Mouse (Mus musculus): ENCODE results near the gene Mnat1. TPM values are rescaled to one million over a fixed set of nuclear protein-coding genes. Genes with fewer than 3 reads are reported as not detected.
"Not testable (repeated sequence)": the region's sequence is repeated elsewhere in the genome, so short reads cannot be mapped to it uniquely, and the experiment has no call there.

The Mnat1 gene
- polyA plus RNA-seq, 2 experiments: 6.7 to 12.4 TPM

DNA sequence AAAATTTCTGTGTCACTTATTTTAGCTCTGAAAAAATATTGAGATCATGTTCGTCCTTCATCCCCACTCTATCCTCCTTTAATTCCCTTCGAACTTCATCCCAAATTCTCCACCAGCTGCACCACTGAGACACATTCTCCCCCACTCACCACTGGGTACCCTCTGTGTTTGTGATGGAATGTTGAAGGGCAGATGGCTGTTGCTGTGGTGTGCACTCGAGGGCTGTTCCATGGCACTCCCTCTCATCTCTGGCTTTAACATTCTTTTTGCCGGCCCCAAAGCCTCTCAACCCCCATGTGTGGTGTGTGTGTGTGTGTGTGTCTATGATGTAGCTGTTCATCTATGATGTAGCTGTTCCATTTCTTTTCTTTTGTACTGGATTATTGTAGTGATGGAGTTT lies 1.7 kb downstream of the Mnat1 start:
- H3K4me3 ChIP-seq (ENCODE audit: insufficient read depth in 1 of 2, low read depth in 2 of 2, low read length in 2 of 2): no peak overlapping the region
- WGBS (ENCODE audit: insufficient replicate concordance): 75% methylated on average over 4 of the region's 4 CpGs
- H3K36me3 ChIP-seq (replicated peaks; ENCODE audit: control insufficient read depth, insufficient read depth, low read depth): no peaks in the 10 kb centered on the region
- 0 out of 2 replicates have a peak, but pooled peaks cover under 1% of the 10 kb centered on the region for H3K27me3 ChIP-seq (ENCODE audit: control insufficient read depth, insufficient read depth, low read length)
- no peak overlapping the region for H3K4me2 ChIP-seq (ENCODE audit: low read depth)
- TF ChIP-seq CTCF (IDR thresholded peaks at IDR 0.05; ENCODE audit: low read depth) (no peak), EP300 (IDR thresholded peaks at IDR 0.05; ENCODE audit: low read depth) (no peak)
- H3K27ac ChIP-seq: no peak overlapping the region
- H3K4me1 ChIP-seq (replicated peaks; ENCODE audit: control insufficient read depth in 2 of 2, insufficient read depth in 2 of 2, low read length in 1 of 2): peaks cover 3 to 4% of the 10 kb centered on the region in 2 experiments
- no peak for DNase-seq (ENCODE audit: low read depth in 3 of 3, low spot score in 3 of 3)
- H3K9me3 ChIP-seq (ENCODE audit: control insufficient read depth, low read length): no peaks in the 10 kb centered on the region
- no peak overlapping the region for H3K9ac ChIP-seq (replicated peaks)
- ATAC-seq (ENCODE audit: insufficient read depth): no peak

DNA sequence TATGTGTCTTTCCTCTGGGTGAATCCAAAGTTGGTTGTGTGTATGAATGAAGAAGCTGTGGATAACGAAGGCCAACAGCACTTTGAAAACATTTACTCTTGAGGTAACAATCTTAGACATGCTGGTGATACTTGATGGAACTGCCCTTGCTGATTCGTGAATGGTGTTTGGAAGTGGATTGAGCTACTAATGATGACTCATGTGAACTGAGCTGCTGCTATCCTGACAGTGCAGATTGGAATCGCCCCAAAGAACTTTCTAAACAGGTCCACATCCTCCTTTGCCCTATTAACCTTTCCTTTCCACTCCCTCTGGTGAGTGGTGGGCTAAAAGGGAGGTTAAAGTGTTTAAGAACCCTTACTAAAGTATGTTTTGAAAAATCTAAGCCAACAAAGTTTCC lies 17.2 kb downstream of the Mnat1 start:
- 72% methylated on average over 3 of the region's 3 CpGs for WGBS (ENCODE audit: insufficient replicate concordance)

DNA sequence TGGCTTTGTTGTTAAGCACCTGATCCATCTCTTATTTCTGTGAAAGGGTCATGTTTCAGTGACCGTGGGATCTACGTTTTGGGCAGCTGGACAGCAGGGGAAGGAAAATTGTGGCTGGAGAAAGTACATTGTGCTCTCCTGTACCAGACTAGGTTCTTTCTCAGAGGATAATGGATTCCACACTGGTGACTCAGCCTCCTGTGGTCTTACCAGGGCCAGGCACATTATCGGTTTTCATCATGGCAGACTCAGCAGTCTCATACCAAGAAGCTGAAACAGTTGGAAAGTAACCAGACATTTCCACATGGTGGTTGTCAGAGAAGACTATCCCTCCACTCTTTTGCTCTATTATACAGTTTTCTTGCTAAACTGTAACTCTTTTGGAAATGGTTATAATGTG lies 23.7 kb downstream of the Mnat1 start:
- TF ChIP-seq CTCF (IDR thresholded peaks at IDR 0.05; ENCODE audit: low read depth) (no peak), EP300 (IDR thresholded peaks at IDR 0.05; ENCODE audit: low read depth) (no peak)
- Histone ChIP-seq H3K27me3 (ENCODE audit: control insufficient read depth, insufficient read depth, low read length) (no peaks in the 10 kb centered on the region), H3K4me3 (ENCODE audit: insufficient read depth in 1 of 2, low read depth in 2 of 2, low read length in 2 of 2) (no peak overlapping the region), H3K4me2 (ENCODE audit: low read depth) (no peak overlapping the region), H3K9me3 (ENCODE audit: control insufficient read depth, low read length) (no peaks in the 10 kb centered on the region), H3K4me1 (replicated peaks; ENCODE audit: control insufficient read depth in 2 of 2, insufficient read depth in 2 of 2, low read length in 1 of 2) (peaks cover 0 to 1% of the 10 kb centered on the region in 2 experiments; a peak in 1 of 4 replicates), H3K27ac (no peak overlapping the region), H3K36me3 (replicated peaks; ENCODE audit: control insufficient read depth, insufficient read depth, low read depth) (no peaks in the 10 kb centered on the region), H3K9ac (replicated peaks) (no peak overlapping the region)
- DNase-seq (ENCODE audit: low read depth in 3 of 3, low spot score in 3 of 3) (no peak), ATAC-seq (ENCODE audit: insufficient read depth) (no peak)
- 58% methylated on average over 3 of the region's 3 CpGs for WGBS (ENCODE audit: insufficient replicate concordance)

More for the DNA sequence above, 17.2 kb downstream of the Mnat1 start:
- H3K4me1 ChIP-seq (replicated peaks; ENCODE audit: control insufficient read depth in 2 of 2, insufficient read depth in 2 of 2, low read length in 1 of 2): no peaks in the 10 kb centered on the region
- TF ChIP-seq CTCF (IDR thresholded peaks at IDR 0.05; ENCODE audit: low read depth) (no peak), EP300 (IDR thresholded peaks at IDR 0.05; ENCODE audit: low read depth) (no peak)
- peak; percentile 60; the same call in 1 of the 2 replicates for ATAC-seq (ENCODE audit: insufficient read depth)
- H3K27ac ChIP-seq: no peak overlapping the region
- no peak overlapping the region for H3K4me2 ChIP-seq (ENCODE audit: low read depth)
- H3K36me3 ChIP-seq (replicated peaks; ENCODE audit: control insufficient read depth, insufficient read depth, low read depth): no peaks in the 10 kb centered on the region
- no peak overlapping the region for H3K9ac ChIP-seq (replicated peaks)
- no peaks in the 10 kb centered on the region for H3K27me3 ChIP-seq (ENCODE audit: control insufficient read depth, insufficient read depth, low read length)
- H3K4me3 ChIP-seq (ENCODE audit: insufficient read depth in 1 of 2, low read depth in 2 of 2, low read length in 2 of 2): no peak overlapping the region
- H3K9me3 ChIP-seq (ENCODE audit: control insufficient read depth, low read length): no peaks in the 10 kb centered on the region
- no peak for DNase-seq (ENCODE audit: low read depth in 3 of 3, low spot score in 3 of 3)

DNA sequence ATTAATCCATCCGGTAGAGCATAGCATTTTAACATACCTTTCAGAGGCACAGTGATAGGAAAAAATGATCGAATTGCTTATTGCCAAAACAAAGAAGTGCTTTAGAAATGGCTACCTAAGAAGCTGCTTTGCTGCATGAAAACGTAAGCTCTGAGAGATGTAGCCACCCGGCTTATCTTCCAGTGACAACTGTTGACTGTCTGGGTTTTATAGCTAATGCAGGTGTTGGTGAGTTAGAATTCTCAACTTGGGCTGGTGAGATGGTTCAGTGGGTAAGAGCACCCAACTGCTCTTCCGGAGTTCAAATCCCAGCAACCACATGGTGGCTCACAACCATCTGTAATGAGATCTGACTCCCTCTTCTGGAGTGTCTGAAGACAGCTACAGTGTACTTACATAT lies 27.5 kb downstream of the Mnat1 start:
- H3K27me3 ChIP-seq (ENCODE audit: control insufficient read depth, insufficient read depth, low read length); H3K4me1 ChIP-seq (replicated peaks; ENCODE audit: control insufficient read depth in 2 of 2, insufficient read depth in 2 of 2, low read length in 1 of 2); H3K9ac ChIP-seq (replicated peaks); ATAC-seq (ENCODE audit: insufficient read depth); H3K4me3 ChIP-seq (ENCODE audit: insufficient read depth in 1 of 2, low read depth in 2 of 2, low read length in 2 of 2); H3K9me3 ChIP-seq (ENCODE audit: control insufficient read depth, low read length); H3K36me3 ChIP-seq (replicated peaks; ENCODE audit: control insufficient read depth, insufficient read depth, low read depth); H3K4me2 ChIP-seq (ENCODE audit: low read depth); H3K27ac ChIP-seq: not testable (repeated sequence)
- peak in 2 of 3 experiments; percentile 4 for DNase-seq (ENCODE audit: low read depth in 3 of 3, low spot score in 3 of 3)
- WGBS (ENCODE audit: insufficient replicate concordance): 53% methylated on average over 5 of the region's 5 CpGs

DNA sequence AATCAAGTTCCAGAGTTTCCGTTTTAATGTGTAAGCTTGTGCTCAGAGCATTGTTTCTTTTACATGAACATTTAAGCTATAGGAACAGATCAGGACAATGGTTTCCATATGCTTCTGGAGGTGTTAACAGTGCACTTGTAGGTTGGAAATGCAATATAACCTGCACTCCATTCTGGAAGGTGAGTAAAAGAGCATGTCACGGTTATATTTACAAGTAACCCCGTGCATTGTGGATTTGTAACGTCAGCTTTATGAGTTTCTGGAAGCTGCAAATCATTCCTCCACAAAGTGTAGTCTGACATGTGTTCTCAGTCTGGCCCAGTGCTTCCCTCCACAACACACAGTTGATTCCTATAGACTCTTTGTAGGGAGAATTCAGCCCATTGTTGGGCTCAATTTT lies 30.6 kb downstream of the Mnat1 start:
- H3K27me3 ChIP-seq (ENCODE audit: control insufficient read depth, insufficient read depth, low read length): no peaks in the 10 kb centered on the region
- 79% methylated on average over 4 of the region's 4 CpGs for WGBS (ENCODE audit: insufficient replicate concordance)

More for the DNA sequence above, 30.6 kb downstream of the Mnat1 start:
- no peak for ATAC-seq (ENCODE audit: insufficient read depth)
- no peaks in the 10 kb centered on the region for H3K36me3 ChIP-seq (replicated peaks; ENCODE audit: control insufficient read depth, insufficient read depth, low read depth)
- peaks cover 0 to 1% of the 10 kb centered on the region in 2 experiments; a peak in 1 of 4 replicates for H3K4me1 ChIP-seq (replicated peaks; ENCODE audit: control insufficient read depth in 2 of 2, insufficient read depth in 2 of 2, low read length in 1 of 2)
- no peak overlapping the region for H3K27ac ChIP-seq
- no peak for DNase-seq (ENCODE audit: low read depth in 3 of 3, low spot score in 3 of 3)
- no peak for TF ChIP-seq CTCF (IDR thresholded peaks at IDR 0.05; ENCODE audit: low read depth)
- TF ChIP-seq EP300 (IDR thresholded peaks at IDR 0.05; ENCODE audit: low read depth): no peak
- no peak overlapping the region for H3K4me3 ChIP-seq (ENCODE audit: insufficient read depth in 1 of 2, low read depth in 2 of 2, low read length in 2 of 2)
- H3K9me3 ChIP-seq (ENCODE audit: control insufficient read depth, low read length): no peaks in the 10 kb centered on the region
- H3K4me2 ChIP-seq (ENCODE audit: low read depth): no peak overlapping the region
- no peak overlapping the region for H3K9ac ChIP-seq (replicated peaks)
